Comparison of ENCODE assay signal across 8 mouse cellular contexts in the genomic region with DNA sequence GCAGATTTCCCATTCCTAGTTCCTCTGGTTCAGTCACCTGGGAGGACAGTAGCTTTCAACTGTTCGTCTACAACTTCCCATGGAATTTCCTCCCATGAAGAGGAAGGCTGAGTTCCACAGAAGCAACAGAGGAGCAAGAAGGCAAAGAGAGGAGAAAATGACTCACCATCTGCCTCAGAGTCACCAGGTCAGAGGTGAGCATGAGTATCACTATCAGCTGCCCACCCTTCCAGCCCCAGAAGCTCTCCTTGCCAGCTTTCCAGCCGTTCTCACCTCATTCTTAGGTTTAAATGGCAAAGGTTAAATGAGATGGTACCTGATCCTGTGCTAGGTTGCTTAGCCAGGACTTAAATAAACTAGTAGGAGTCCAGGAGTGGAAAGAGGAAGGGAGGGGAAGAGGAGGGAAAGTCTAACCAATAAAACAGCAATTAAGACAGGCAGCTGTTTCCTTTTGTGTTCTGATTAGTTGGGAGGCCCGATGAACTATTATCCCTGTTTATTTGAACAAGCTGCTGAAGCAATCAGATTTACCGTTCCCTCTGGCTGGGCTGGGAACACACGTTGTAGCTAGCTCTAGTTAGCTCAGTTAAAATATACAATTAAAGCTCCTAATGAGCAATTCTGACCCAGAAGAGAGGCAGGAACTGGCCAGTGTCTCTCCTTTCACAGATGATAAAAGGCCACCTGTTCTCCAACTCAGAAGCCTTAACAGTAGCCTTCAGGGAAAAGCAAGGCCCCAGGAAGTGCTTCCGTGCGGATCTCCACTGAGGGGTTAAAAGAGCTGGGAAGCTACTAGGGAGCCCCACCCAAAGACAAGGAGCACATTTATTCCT.
DNase-seq lines count a peak whose midpoint lies in the region; ATAC-seq and TF ChIP-seq lines count a peak whose summit lies in the region.

No protein-coding gene starts in this region.

- no peak for DNase-seq in hindbrain, embryonic 10.5 days (ENCODE audit: low spot score)
- no peak for DNase-seq in hindbrain, embryonic 11.5 days (ENCODE audit: low spot score)
- DNase-seq in Muller cell, postnatal 12 days (ENCODE audit: inconsistent ontology term): peak; percentile 47
- DNase-seq in urinary bladder, postnatal 10 days (ENCODE audit: low spot score): no peak
- no peak for DNase-seq in MN1 (ENCODE audit: low spot score)
- no peak for DNase-seq in urinary bladder, postnatal 36 days (ENCODE audit: low spot score in 2 of 2)

- no peaks in the 10 kb centered on the region for H3K27me3 ChIP-seq in hindbrain, embryonic 10.5 days (ENCODE audit: insufficient read depth, poor library complexity, severe bottlenecking)
- H3K27me3 ChIP-seq in hindbrain, embryonic 11.5 days (ENCODE audit: control insufficient read depth, insufficient read depth, low read length): no peaks in the 10 kb centered on the region
- H3K27me3 ChIP-seq in forebrain, embryonic 15.5 days: no peaks in the 10 kb centered on the region
- no peaks in the 10 kb centered on the region for H3K27me3 ChIP-seq in intestine, postnatal 0 days (replicated peaks; ENCODE audit: control insufficient read depth, insufficient read depth, low read length)

- peaks cover 9% of the 10 kb centered on the region for H3K4me1 ChIP-seq in hindbrain, embryonic 10.5 days (replicated peaks)
- no peaks in the 10 kb centered on the region for H3K4me1 ChIP-seq in hindbrain, embryonic 11.5 days (replicated peaks; ENCODE audit: control insufficient read depth, insufficient read depth, low read length)
- peaks cover 21% of the 10 kb centered on the region for H3K4me1 ChIP-seq in forebrain, embryonic 15.5 days
- H3K4me1 ChIP-seq in intestine, postnatal 0 days (replicated peaks; ENCODE audit: control insufficient read depth, insufficient read depth, low read length): 0 out of 2 replicates have a peak, but pooled peaks cover 3% of the 10 kb centered on the region

- no peak overlapping the region for H3K9ac ChIP-seq in hindbrain, embryonic 11.5 days (ENCODE audit: low read depth, low read length)
- H3K9ac ChIP-seq in forebrain, embryonic 15.5 days (replicated peaks): no peak overlapping the region
- H3K9ac ChIP-seq in intestine, postnatal 0 days (ENCODE audit: low read depth, low read length): no peak overlapping the region

- no peak for ATAC-seq in hindbrain, embryonic 11.5 days (ENCODE audit: low FRiP score)
- peak; percentile 73 for ATAC-seq in forebrain, embryonic 15.5 days (replicated peaks)
- peak; percentile 57; the same call in 1 of the 2 replicates for ATAC-seq in intestine, postnatal 0 days

- H3K27ac ChIP-seq in hindbrain, embryonic 10.5 days: 0 out of 2 replicates have a peak overlapping the region, but pooled peaks have one; percentile 29
- no peak overlapping the region for H3K27ac ChIP-seq in hindbrain, embryonic 11.5 days (ENCODE audit: low read depth, low read length)
- peak overlapping the region; percentile 72 for H3K27ac ChIP-seq in forebrain, embryonic 15.5 days (replicated peaks)
- peak overlapping the region; percentile 15 for H3K27ac ChIP-seq in intestine, postnatal 0 days (ENCODE audit: low read depth, low read length)

- H3K9me3 ChIP-seq in hindbrain, embryonic 10.5 days: 0 out of 2 replicates have a peak, but pooled peaks cover 6% of the 10 kb centered on the region
- H3K9me3 ChIP-seq in hindbrain, embryonic 11.5 days (ENCODE audit: control insufficient read depth, low read length): no peaks in the 10 kb centered on the region
- no peaks in the 10 kb centered on the region for H3K9me3 ChIP-seq in forebrain, embryonic 15.5 days
- H3K9me3 ChIP-seq in intestine, postnatal 0 days (ENCODE audit: control insufficient read depth): no peaks in the 10 kb centered on the region

- WGBS in hindbrain, embryonic 10.5 days: 70% methylated on average over 7 of the region's 7 CpGs
- 68% methylated on average over 7 of the region's 7 CpGs for WGBS in hindbrain, embryonic 11.5 days
- WGBS in forebrain, embryonic 15.5 days: 23% methylated on average over 7 of the region's 7 CpGs
- 21% methylated on average over 7 of the region's 7 CpGs for WGBS in intestine, postnatal 0 days

- peaks cover 17% of the 10 kb centered on the region for H3K36me3 ChIP-seq in hindbrain, embryonic 10.5 days
- no peaks in the 10 kb centered on the region for H3K36me3 ChIP-seq in hindbrain, embryonic 11.5 days (ENCODE audit: control insufficient read depth, insufficient read depth, low read length)
- H3K36me3 ChIP-seq in forebrain, embryonic 15.5 days: no peaks in the 10 kb centered on the region
- H3K36me3 ChIP-seq in intestine, postnatal 0 days (ENCODE audit: control insufficient read depth, insufficient read depth): no peaks in the 10 kb centered on the region

- no peak overlapping the region for H3K4me3 ChIP-seq in hindbrain, embryonic 10.5 days
- no peak overlapping the region for H3K4me3 ChIP-seq in hindbrain, embryonic 11.5 days (ENCODE audit: low read depth, low read length)
- no peak overlapping the region for H3K4me3 ChIP-seq in forebrain, embryonic 15.5 days
- no peak overlapping the region for H3K4me3 ChIP-seq in intestine, postnatal 0 days (ENCODE audit: low read depth, low read length)

- no peak overlapping the region for H3K4me2 ChIP-seq in hindbrain, embryonic 11.5 days (replicated peaks; ENCODE audit: low read depth, low read length)
- no peak overlapping the region for H3K4me2 ChIP-seq in forebrain, embryonic 15.5 days (replicated peaks)
- H3K4me2 ChIP-seq in intestine, postnatal 0 days (replicated peaks; ENCODE audit: low read depth): peak overlapping the region; percentile 18; the same call in 1 of the 2 replicates

- no peak for TF ChIP-seq CTCF in intestine, postnatal 0 days (IDR thresholded peaks at IDR 0.05; ENCODE audit: low read depth)
